Mouse (Mus musculus): ENCODE data around the gene Ecsit. TPM values are rescaled to one million over a fixed set of nuclear protein-coding genes. Genes with fewer than 3 reads are reported as not detected.
"Not testable (repeated sequence)": the region's sequence is repeated elsewhere in the genome, so short reads cannot be mapped to it uniquely, and the experiment has no call there.

Ecsit gene
- polyA plus RNA-seq, 1 experiment from 2014 or later = 56.2 TPM

DNA sequence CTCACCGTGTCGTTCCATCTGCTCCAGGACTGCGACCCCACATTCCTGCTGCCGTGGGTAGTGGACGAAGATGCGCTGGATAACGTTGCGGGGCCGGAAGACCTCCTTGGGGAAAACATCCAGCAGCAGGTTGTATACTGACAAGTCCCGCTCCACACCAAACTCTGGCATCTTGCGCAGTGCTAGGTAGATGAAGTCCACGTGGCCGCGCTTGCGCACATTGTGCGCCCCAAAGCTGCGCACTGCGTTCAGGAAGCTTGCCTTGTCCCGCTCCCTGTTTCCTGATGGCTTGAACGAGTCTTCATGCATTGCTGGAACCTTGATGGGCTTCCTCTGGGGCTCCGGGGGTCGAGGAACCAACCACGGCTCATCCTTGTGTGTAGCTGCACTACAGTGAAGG is 9.0 kb downstream of the Ecsit start:
- TF ChIP-seq CTCF (IDR thresholded peaks at IDR 0.05; ENCODE audit: low read depth) = no peak
- no peaks in the 10 kb centered on the region for H3K27me3 ChIP-seq (ENCODE audit: insufficient read depth, low read length)
- no peak overlapping the region for H3K4me3 ChIP-seq (replicated peaks; ENCODE audit: low read depth, low read length)
- H3K4me1 ChIP-seq (replicated peaks; ENCODE audit: insufficient read depth, low read length) = no peaks in the 10 kb centered on the region
- H3K9me3 ChIP-seq (replicated peaks; ENCODE audit: low read length) = no peaks in the 10 kb centered on the region
- no peak overlapping the region for H3K27ac ChIP-seq
- ATAC-seq (replicated peaks; ENCODE audit: low FRiP score, low read depth) (no peak), DNase-seq (ENCODE audit: low spot score) (no peak)
- 92% methylated on average over 23 of the region's 23 CpGs for WGBS
- H3K9ac ChIP-seq (ENCODE audit: low read depth, low read length) = no peak overlapping the region
- H3K36me3 ChIP-seq (ENCODE audit: insufficient read depth, low read length) = peaks cover 22% of the 10 kb centered on the region
- H3K4me2 ChIP-seq (ENCODE audit: low read length) = no peak overlapping the region

DNA sequence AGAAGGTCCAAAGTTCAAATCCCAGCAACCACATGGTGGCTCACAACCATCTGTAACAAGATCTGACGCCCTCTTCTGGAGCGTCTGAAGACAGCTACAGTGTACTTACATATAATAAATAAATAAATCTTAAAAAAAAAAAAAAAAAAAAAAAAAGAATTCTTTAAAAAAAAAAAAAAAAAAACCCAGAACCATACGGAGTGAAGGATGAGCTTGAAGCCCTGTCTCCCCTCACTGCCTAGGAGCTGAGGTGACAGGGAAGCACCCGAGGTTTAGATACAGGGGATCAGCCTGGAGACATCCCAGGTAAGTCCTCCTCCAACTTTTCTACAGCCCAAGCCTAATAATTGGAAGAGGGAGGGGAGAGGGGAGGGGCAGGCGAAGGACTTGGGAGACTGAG is 9.5 kb downstream of the Ecsit start:
- H3K4me2 ChIP-seq (ENCODE audit: low read length); H3K9me3 ChIP-seq (replicated peaks; ENCODE audit: low read length); H3K4me3 ChIP-seq (replicated peaks; ENCODE audit: low read depth, low read length); H3K4me1 ChIP-seq (replicated peaks; ENCODE audit: insufficient read depth, low read length); ATAC-seq (replicated peaks; ENCODE audit: low FRiP score, low read depth); H3K27me3 ChIP-seq (ENCODE audit: insufficient read depth, low read length); H3K9ac ChIP-seq (ENCODE audit: low read depth, low read length); DNase-seq (ENCODE audit: low spot score); H3K27ac ChIP-seq: not testable (repeated sequence)
- WGBS = 89% methylated on average over 3 of the region's 5 CpGs
- peaks cover 22% of the 10 kb centered on the region for H3K36me3 ChIP-seq (ENCODE audit: insufficient read depth, low read length)

DNA sequence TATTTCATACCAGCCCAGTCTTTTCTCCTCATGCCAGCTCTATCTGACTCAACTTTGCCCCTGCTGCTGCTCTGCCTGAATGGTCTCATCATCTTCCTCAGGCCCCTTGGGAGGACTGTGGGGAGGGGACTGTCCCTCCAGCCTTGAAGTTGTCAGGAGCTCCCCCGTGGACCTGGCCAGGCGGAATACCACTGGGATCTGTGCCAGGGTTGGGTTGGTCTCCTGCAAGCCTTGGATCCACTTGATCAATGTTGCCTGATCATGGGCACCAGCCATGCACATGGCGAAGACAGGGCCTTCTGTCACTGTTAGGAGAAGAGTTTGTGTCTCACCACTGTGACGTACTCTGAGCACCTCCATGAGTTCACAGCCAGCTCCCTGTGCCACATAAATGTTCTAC is 13.0 kb downstream of the Ecsit start:
- no peaks in the 10 kb centered on the region for H3K27me3 ChIP-seq (ENCODE audit: insufficient read depth, low read length)
- H3K9me3 ChIP-seq (replicated peaks; ENCODE audit: low read length) = no peaks in the 10 kb centered on the region
- H3K9ac ChIP-seq (ENCODE audit: low read depth, low read length) = no peak overlapping the region
- no peak overlapping the region for H3K27ac ChIP-seq
- no peak overlapping the region for H3K4me2 ChIP-seq (ENCODE audit: low read length)
- no peaks in the 10 kb centered on the region for H3K4me1 ChIP-seq (replicated peaks; ENCODE audit: insufficient read depth, low read length)
- 90% methylated on average over 4 of the region's 4 CpGs for WGBS
- H3K36me3 ChIP-seq (ENCODE audit: insufficient read depth, low read length) = peaks cover 18% of the 10 kb centered on the region
- TF ChIP-seq CTCF (IDR thresholded peaks at IDR 0.05; ENCODE audit: low read depth) = no peak
- no peak overlapping the region for H3K4me3 ChIP-seq (replicated peaks; ENCODE audit: low read depth, low read length)
- ATAC-seq (replicated peaks; ENCODE audit: low FRiP score, low read depth) (no peak), DNase-seq (ENCODE audit: low spot score) (no peak)

DNA sequence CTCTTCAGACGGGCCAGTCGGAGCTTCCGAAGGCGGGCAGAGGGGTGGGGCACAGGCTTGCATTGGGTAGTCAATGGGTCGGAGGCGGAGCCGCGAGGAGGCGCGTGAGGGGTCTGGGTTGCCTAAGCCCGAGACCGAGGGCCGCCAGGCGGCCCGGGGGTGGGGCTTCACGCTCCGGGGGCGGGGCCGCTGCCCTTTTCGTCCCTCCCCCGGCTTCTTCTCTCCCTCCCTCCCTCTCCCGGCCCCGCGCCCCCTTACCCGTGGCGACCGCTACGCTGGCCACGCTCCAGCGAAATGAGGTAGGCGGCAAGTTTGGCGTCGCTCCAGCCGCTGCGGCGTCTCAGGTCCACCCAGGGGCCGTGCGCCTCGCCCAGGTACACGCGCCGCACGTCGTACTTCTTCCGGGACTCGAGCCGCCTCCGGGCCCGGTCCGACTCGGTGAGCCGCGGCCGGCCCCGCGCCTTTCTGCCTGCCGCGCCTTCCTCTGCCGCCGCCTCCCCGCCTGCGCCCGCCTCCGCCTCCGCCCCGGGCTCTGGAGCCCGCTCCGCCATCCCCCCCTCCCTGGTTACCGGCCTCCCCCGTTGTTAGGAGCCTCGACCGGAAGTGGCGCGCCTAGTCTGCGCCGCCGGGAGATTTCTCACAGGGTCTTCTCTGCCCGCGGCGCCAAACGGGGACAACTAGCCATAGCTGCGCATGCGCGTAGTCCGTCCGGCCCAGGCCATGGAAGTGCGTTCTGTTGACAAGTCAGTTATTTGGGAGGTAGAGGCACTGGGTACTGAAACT is 14.3 kb downstream of the Ecsit start, which contains the start of the genes Gm49318 and Zfp653:
TSS of gene Gm49318 (minus strand) at position 469 of the 783 bp plus-strand sequence.
TSS of gene Zfp653 (minus strand) at position 586 of the 783 bp plus-strand sequence.
- ATAC-seq (replicated peaks; ENCODE audit: low FRiP score, low read depth) = peak; percentile 98
- WGBS = under 1% methylated on average over 75 of the region's 87 CpGs

DNA sequence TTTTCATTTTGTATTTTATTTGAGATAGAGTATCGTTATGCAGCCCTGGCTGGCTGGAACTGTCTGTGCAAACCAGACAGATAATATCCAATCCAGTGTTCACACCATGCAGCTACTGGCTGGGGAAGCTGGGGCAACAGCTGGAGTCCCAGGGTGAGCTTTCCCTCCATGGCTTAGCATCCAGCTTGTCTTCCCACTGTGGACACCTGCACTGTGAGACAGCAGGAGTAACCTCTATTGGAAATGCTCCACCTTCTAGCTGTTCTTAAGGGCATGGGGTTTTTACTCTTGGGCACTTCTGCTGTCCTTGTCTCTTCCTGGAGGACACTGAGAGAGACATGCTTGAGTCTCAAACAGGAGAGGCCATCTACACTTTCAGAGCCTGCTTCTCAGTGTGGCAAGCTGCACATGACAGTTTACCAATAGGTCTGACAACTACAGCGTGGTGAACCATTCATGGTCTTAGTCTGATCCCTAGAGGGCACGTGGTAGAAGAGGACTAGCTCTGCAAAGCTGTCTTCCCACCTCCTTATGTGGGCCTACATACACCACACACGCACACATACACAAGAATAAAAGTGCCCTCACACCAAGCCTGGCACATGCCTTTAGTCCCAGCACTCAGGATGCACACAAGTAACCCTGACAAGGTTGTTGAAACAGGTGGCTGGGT is 15.2 kb downstream of the Ecsit start:
- 0 out of 2 replicates have a peak, but pooled peaks have one; percentile 4 for ATAC-seq (replicated peaks; ENCODE audit: low FRiP score, low read depth)
- H3K9ac ChIP-seq (ENCODE audit: low read depth, low read length) = 0 out of 2 replicates have a peak overlapping the region, but pooled peaks have one; percentile 87
- no peaks in the 10 kb centered on the region for H3K4me1 ChIP-seq (replicated peaks; ENCODE audit: insufficient read depth, low read length)
- peaks cover 23% of the 10 kb centered on the region for H3K36me3 ChIP-seq (ENCODE audit: insufficient read depth, low read length)
- peak overlapping the region; percentile 48; the same call in 1 of the 2 replicates for H3K27ac ChIP-seq
- no peaks in the 10 kb centered on the region for H3K27me3 ChIP-seq (ENCODE audit: insufficient read depth, low read length)
- no peaks in the 10 kb centered on the region for H3K9me3 ChIP-seq (replicated peaks; ENCODE audit: low read length)
- no peak for DNase-seq (ENCODE audit: low spot score)
- TF ChIP-seq CTCF (IDR thresholded peaks at IDR 0.05; ENCODE audit: low read depth) = no peak; the same call in 1 of the 2 replicates
- H3K4me3 ChIP-seq (replicated peaks; ENCODE audit: low read depth, low read length) = peak overlapping the region; percentile 87
- H3K4me2 ChIP-seq (ENCODE audit: low read length) = peak overlapping the region; percentile 58
- 67% methylated on average over 4 of the region's 4 CpGs for WGBS

More for the DNA sequence above, 14.3 kb downstream of the Ecsit start, which contains the start of the genes Gm49318 and Zfp653:
- H3K4me1 ChIP-seq (replicated peaks; ENCODE audit: insufficient read depth, low read length) = no peaks in the 10 kb centered on the region
- peak within 1 kb of the TSS; percentile 87 for H3K4me3 ChIP-seq (replicated peaks; ENCODE audit: low read depth, low read length)
- H3K9me3 ChIP-seq (replicated peaks; ENCODE audit: low read length) = no peaks in the 10 kb centered on the region
- peak within 1 kb of the TSS; percentile 58 for H3K4me2 ChIP-seq (ENCODE audit: low read length)
- no peaks in the 10 kb centered on the region for H3K27me3 ChIP-seq (ENCODE audit: insufficient read depth, low read length)
- peak; percentile 34; the same call in 1 of the 2 replicates for TF ChIP-seq CTCF (IDR thresholded peaks at IDR 0.05; ENCODE audit: low read depth)
- peak within 1 kb of the TSS; percentile 87 for H3K9ac ChIP-seq (ENCODE audit: low read depth, low read length)
- H3K36me3 ChIP-seq (ENCODE audit: insufficient read depth, low read length) = peaks cover 18% of the 10 kb centered on the region
- DNase-seq (ENCODE audit: low spot score) = peak; percentile 99
- peak within 1 kb of the TSS; percentile 98 for H3K27ac ChIP-seq

DNA sequence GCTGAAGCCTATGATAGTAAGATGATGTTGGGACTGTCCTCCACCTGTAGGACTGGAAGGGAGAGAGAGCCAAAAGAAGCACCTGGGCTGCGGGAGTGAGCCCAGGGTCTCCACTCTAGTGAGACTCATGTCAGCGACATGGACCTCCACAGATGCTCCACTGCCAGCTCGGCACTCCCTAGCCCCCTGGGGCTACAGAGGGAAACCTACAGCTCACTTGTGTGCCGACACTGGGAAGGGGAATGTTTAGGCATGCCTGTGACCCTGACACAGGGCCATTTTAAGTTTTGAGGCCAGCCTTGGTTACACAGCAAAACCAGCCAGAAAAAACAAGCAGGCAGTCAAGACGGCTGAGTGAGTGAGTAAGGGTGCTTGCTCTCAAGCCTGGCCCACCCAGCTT is 18.0 kb downstream of the Ecsit start:
- DNase-seq (ENCODE audit: low spot score) = no peak
- Histone ChIP-seq H3K4me3 (replicated peaks; ENCODE audit: low read depth, low read length) (no peak overlapping the region), H3K36me3 (ENCODE audit: insufficient read depth, low read length) (peaks cover 29% of the 10 kb centered on the region), H3K27ac (no peak overlapping the region), H3K4me1 (replicated peaks; ENCODE audit: insufficient read depth, low read length) (no peaks in the 10 kb centered on the region), H3K4me2 (ENCODE audit: low read length) (no peak overlapping the region), H3K9me3 (replicated peaks; ENCODE audit: low read length) (no peaks in the 10 kb centered on the region), H3K27me3 (ENCODE audit: insufficient read depth, low read length) (no peaks in the 10 kb centered on the region), H3K9ac (ENCODE audit: low read depth, low read length) (no peak overlapping the region)
- ATAC-seq (replicated peaks; ENCODE audit: low FRiP score, low read depth) = no peak
- WGBS = 86% methylated on average over 5 of the region's 5 CpGs
- no peak for TF ChIP-seq CTCF (IDR thresholded peaks at IDR 0.05; ENCODE audit: low read depth)
